Mouse (Mus musculus) heart, adult 11 months (tissue): Measurements from ENCODE around the gene Naaladl2.

ENCODE experiments used
- DNase-seq: peaks from one replicate; pipeline ENCODE4 v3.0.0; 2022

The Naaladl2 gene

DNA sequence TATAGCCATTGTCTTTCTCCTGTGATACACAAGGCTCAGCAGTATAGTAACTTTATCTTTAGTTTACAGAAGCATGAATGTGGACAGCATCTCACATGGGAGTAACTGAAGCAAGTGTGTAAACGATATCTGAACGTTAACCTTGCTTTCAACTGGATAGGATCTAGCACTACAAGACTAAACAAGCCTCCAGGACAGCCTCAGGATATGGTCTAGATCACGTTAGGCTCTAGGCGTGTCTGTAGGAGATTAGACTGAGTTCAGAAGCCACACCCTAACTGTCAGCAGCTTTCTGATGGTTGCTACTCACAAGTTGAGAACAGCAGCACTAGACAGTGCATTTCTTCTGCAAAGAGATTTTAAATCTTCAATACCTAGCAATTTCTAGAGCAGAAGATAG is 1216.0 kb downstream of the Naaladl2 start:
- peak; percentile 44 for DNase-seq

DNA sequence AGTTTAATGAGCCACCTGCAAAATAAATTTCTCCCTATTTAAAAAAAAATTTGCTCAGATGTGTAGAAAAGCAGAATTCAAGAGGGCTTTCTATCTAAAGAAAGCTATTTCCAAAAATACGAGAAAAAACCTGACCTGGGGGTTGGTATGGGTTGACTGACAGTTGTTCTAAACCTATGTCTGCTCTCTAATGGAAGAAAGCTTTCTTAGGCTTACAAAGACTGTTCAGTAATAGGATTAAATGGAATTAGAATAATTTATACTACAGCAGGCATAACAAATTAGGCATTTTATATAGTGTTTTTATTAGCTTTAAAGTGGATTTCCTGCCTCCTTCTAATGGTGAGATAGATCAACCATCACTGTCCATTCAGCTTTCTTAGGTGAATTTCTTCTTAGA is 1236.4 kb downstream of the Naaladl2 start:
- DNase-seq, result no peak

DNA sequence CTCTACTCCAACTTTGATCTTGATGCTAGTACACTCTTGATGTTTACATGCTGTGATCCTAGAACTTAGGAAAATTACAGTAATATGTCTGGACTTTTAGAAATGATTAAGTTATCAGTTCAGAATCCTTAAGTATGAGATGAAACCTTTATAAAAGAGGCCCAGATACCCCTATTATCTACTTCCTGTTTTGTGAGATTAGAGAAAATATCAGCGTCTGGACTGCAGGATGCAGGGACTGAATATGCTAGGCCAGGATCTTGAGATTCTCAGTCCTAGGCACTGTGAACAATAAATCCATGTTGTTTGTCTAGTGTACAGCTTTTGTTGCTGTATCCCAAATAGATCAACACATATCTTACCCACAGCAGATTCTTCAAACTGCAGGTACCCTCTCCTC is 1278.4 kb downstream of the Naaladl2 start:
- no peak for DNase-seq

DNA sequence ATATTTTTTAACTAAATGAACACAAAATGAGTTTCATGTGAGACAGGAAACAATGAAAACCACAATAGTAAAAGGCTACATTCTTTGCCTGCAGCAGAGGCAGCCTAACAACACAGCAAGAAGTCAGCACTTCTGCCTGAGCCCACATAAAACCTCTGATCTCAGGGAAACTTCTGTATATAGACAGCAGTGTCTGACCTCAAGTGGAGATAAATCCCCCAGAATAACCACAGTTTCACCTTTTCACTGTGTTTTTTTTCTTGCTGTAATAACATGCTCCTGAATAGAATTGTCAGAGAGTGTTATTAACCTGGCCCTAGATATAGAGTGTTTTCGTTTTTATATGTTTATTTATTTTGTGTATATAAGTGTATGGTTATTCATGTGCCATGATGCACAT is 1286.8 kb downstream of the Naaladl2 start:
- no peak for DNase-seq

DNA sequence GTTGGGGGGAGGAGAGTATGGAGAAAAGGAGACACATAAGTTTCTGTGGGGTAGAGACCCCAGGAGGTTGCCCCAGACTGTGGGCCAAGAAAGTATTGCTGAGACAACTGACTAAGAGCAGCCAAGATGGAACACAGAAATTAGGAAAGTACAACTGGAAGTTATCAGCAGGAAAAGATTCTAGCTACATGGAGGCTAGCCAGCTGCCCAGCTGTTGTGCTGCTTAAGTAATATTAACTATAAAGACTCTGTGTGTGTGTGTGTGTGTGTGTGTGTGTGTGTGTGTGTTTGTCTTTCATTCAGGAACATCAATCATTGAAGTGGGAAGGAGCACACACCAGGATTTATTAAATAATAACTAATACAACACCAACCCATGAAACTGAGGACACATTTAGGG is 1326.5 kb downstream of the Naaladl2 start:
- peak; percentile 82 for DNase-seq

DNA sequence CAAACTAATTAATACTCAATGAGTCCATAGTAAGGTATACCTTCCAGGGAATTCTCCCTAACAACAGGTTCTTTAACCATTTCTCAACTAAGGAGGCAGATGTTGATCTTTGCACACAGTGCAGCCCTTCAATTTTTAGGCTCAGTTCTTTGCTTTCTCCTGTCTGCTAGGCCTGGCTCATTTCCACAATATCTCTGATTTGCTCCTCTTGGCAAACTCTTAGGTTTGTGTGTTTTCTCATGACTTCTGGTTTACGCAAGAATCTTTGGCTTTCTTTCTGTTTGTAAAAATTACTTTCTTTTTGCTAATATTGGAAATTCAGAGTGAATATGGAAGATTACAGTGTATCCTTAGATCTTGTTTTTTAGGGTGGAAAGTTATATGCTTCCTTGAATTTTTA is 1385.3 kb downstream of the Naaladl2 start:
- DNase-seq, result no peak
